Mouse (Mus musculus) kidney, adult 2 months (tissue): ENCODE measurements around the gene Ncf2.

Experiments used
- CTCF ChIP-seq: fragments of 200-500 bp; conservative IDR thresholded peaks from 2 replicates; pipeline ENCODE4 v1.5.1; 2011; ENCODE audit warnings: low read depth, mild to moderate bottlenecking, control low read depth, low read length, moderate library complexity, mixed read lengths; ENCODE audit not compliant: insufficient read depth, insufficient read length
- POLR2A ChIP-seq: fragments of 200-500 bp; IDR thresholded peaks from one replicate; pipeline ENCODE4 v1.6.1; 2011; ENCODE audit warnings: low read depth, low read length, control low read depth

DNA sequence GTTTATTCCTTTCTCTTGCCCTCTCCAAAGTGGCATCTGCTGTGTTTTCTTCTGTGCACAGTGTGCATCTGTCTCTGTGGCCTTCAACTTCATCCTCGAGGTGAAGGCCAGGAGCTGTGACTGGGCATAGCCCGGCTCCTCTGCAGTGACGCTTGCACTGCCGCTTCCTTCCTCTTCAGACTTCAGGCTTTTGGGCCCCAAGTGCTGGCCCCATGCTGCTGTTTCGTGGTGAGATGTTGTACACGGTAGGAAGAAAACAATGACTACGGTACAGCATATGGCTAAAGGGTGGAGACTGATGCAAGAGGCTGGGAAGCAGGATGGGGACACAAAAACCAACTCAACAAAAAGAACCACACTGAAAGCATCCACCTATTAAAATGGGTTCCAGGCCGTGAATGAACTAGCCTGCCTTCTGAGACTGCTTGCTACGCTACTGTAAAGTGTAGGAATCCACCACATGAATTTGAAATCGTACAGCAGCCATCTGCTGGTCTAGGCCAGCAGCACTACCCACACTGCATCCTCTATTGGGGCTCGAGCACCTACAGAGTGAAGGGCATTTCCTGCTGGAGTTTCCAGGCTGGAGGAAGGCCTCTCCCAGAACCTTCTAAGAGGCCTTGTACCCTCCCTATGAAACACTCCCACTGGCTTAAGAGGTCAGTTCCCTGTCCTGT lies 38.2 kb downstream of the Ncf2 start:
- TF ChIP-seq CTCF (no peak), POLR2A (no peak)
